35 mouse cellular contexts compared by ENCODE assay signal in the genomic region with DNA sequence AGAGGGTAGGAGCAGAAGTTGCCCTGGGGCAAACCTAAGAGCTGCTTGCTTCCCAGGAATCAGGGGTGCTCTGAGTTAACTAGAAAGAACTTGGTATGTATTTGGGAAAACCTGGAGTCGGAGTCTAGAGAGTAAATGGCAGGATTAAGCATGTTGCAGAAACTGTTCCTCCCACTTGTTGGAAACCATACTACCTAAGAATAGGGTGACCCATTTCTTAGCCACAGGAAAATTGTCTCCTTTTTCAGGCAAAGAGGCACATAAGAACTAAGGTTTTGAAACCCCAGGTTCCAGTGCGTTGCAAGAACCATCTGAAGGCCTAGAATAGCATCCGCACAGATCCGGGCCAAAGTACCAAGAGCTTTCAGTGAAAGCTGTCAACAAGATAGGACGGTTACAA. TPM values are rescaled to one million over a fixed set of nuclear protein-coding genes. Genes with fewer than 3 reads are reported as not detected.
"Had no signal": no experiment of that assay in that cellular context is flagged by ENCODE, and none has a peak within 500 bp of the region (broad histone marks: within the 10 kb centered on the region; RNA-seq: fewer than 3 reads in every experiment).

No protein-coding gene starts in this region.

- DNase-seq: left cerebral cortex, postnatal 4 days; liver; liver, embryonic 13.5 days; liver, postnatal 0 days; lung, adult 18-20 months; lung, adult 2 months; lung, embryonic 14.5 days; lung, postnatal 10 days; lung, postnatal 14 days; lung, postnatal 36 days; lung, postnatal 4 days; midbrain, embryonic 14.5 days had no signal

- H3K27ac ChIP-seq: limb, embryonic 10.5 days; limb, embryonic 12.5 days; limb, embryonic 13.5 days; limb, embryonic 15.5 days; liver, embryonic 12.5 days; liver, embryonic 13.5 days; liver, embryonic 14.5 days; liver, embryonic 15.5 days; lung, embryonic 15.5 days; macrophage; midbrain, embryonic 10.5 days; midbrain, embryonic 12.5 days; midbrain, embryonic 13.5 days; midbrain, embryonic 15.5 days; neural tube, embryonic 12.5 days had no signal

- H3K4me2 ChIP-seq: limb, embryonic 12.5 days; limb, embryonic 13.5 days; limb, embryonic 15.5 days; liver, embryonic 11.5 days; liver, embryonic 12.5 days; liver, embryonic 13.5 days; liver, embryonic 15.5 days; lung, embryonic 14.5 days; lung, embryonic 15.5 days; midbrain, embryonic 12.5 days; midbrain, embryonic 13.5 days; midbrain, embryonic 15.5 days; neural tube, embryonic 12.5 days had no signal

- ATAC-seq: liver, embryonic 12.5 days; liver, postnatal 0 days; lung, postnatal 0 days; midbrain, embryonic 13.5 days; midbrain, embryonic 15.5 days; midbrain, embryonic 16.5 days had no signal

- H3K27me3 ChIP-seq: limb, embryonic 12.5 days; limb, embryonic 13.5 days; limb, embryonic 15.5 days; liver, embryonic 12.5 days; liver, embryonic 13.5 days; liver, embryonic 15.5 days; lung, embryonic 15.5 days; megakaryocyte, embryonic 14.5 days; midbrain, embryonic 12.5 days; midbrain, embryonic 13.5 days; midbrain, embryonic 15.5 days; neural tube, embryonic 12.5 days had no signal

- H3K36me3 ChIP-seq: limb, embryonic 10.5 days; limb, embryonic 15.5 days; lung, embryonic 15.5 days; midbrain, embryonic 10.5 days; midbrain, embryonic 12.5 days; midbrain, embryonic 13.5 days; midbrain, embryonic 15.5 days; neural tube, embryonic 12.5 days had no signal

- H3K4me3 ChIP-seq: limb, embryonic 10.5 days; limb, embryonic 12.5 days; limb, embryonic 13.5 days; limb, embryonic 15.5 days; liver, embryonic 12.5 days; liver, embryonic 13.5 days; liver, embryonic 15.5 days; lung, embryonic 15.5 days; megakaryocyte, embryonic 14.5 days; midbrain, embryonic 10.5 days; midbrain, embryonic 12.5 days; midbrain, embryonic 13.5 days; midbrain, embryonic 15.5 days; myocyte; neural tube, embryonic 12.5 days had no signal

- H3K4me1 ChIP-seq: liver, embryonic 12.5 days; liver, embryonic 13.5 days; liver, embryonic 15.5 days; lung, embryonic 15.5 days; midbrain, embryonic 15.5 days had no signal

- H3K9ac ChIP-seq: limb, embryonic 12.5 days; limb, embryonic 13.5 days; limb, embryonic 15.5 days; liver, embryonic 12.5 days; liver, embryonic 13.5 days; liver, embryonic 14.5 days; liver, embryonic 15.5 days; liver, postnatal 0 days; lung, embryonic 14.5 days; lung, embryonic 15.5 days; midbrain, embryonic 12.5 days; midbrain, embryonic 13.5 days; midbrain, embryonic 15.5 days; neural tube, embryonic 12.5 days had no signal

- H3K9me3 ChIP-seq: limb, embryonic 10.5 days; limb, embryonic 12.5 days; limb, embryonic 13.5 days; limb, embryonic 15.5 days; liver, embryonic 12.5 days; liver, embryonic 13.5 days; liver, embryonic 15.5 days; lung, embryonic 15.5 days; megakaryocyte, embryonic 14.5 days; midbrain, embryonic 10.5 days; midbrain, embryonic 12.5 days; midbrain, embryonic 15.5 days; neural tube, embryonic 12.5 days had no signal

RNA-seq across cellular contexts. Expression of gene Ccdc146, which starts 54.0 kb away (rescaled TPM):
- total RNA-seq: liver, adult 2 months; megakaryocyte-erythroid progenitor cell, adult 5-6 weeks; monocyte, adult 5-6 weeks had no signal
- polyA plus RNA-seq: limb, embryonic 10.5 days; limb, embryonic 11.5 days; limb, embryonic 13.5 days; limb, embryonic 15.5 days; liver, adult 2 months; liver, embryonic 11.5 days; liver, embryonic 12.5 days; liver, embryonic 13.5 days; liver, embryonic 15.5 days; macrophage; myocyte had no signal
